Mouse (Mus musculus) liver, adult 2 months (tissue): ENCODE results near the gene Nqo1. TPM values are rescaled to one million over a fixed set of nuclear protein-coding genes. Genes with fewer than 3 reads are reported as not detected.
A peak's percentile ranks its signal among the peaks of the same experiment; 100 is the strongest.

Experiments used
- DNase-seq: peaks from one replicate; pipeline ENCODE4 v3.0.0-alpha.2; 2011; ENCODE audit warnings: low read depth, low spot score; ENCODE audit errors: extremely low read depth
- H3K27ac ChIP-seq: fragments of 200-500 bp; replicated peaks from 2 replicates; pipeline ENCODE4 v1.5.1; 2012; ENCODE audit warnings: low read depth, mild to moderate bottlenecking, control low read depth, inconsistent platforms, low read length; ENCODE audit not compliant: insufficient read depth
- H3K27me3 ChIP-seq: fragments of 200-500 bp; 2 replicates; pipeline ENCODE4 v1.6.1; 2012; ENCODE audit warnings: mild to moderate bottlenecking, moderate library complexity, low read length, inconsistent platforms; ENCODE audit not compliant: control insufficient read depth, insufficient read depth
- H3K36me3 ChIP-seq: fragments of 200-500 bp; 2 replicates; pipeline ENCODE4 v1.6.1; 2012; ENCODE audit warnings: low read length, inconsistent platforms; ENCODE audit not compliant: control insufficient read depth, insufficient read depth
- H3K4me1 ChIP-seq: fragments of 200-500 bp; 2 replicates; pipeline ENCODE4 v1.6.1; 2011; ENCODE audit warnings: low read length; ENCODE audit not compliant: control insufficient read depth, insufficient read depth
- H3K4me3 ChIP-seq: fragments of 200-500 bp; 2 replicates; pipeline ENCODE4 v1.5.1; 2011; ENCODE audit warnings: low read depth, mild to moderate bottlenecking, control low read depth, low read length, moderate library complexity; ENCODE audit not compliant: insufficient read depth
- H3K79me2 ChIP-seq: fragments of 200-500 bp; 2 replicates; pipeline ENCODE4 v1.6.1; 2012; ENCODE audit warnings: inconsistent platforms, mild to moderate bottlenecking, low read length, moderate library complexity; ENCODE audit not compliant: control insufficient read depth, insufficient read depth
- H3K9ac ChIP-seq: fragments of 200-500 bp; 2 replicates; pipeline ENCODE4 v1.6.1; 2012; ENCODE audit warnings: low read depth, mild to moderate bottlenecking, control low read depth, inconsistent platforms, low read length
- CTCF ChIP-seq: fragments of 200-500 bp; IDR thresholded peaks from 2 replicates; pipeline ENCODE4 v1.5.1; 2011; ENCODE audit warnings: low read depth, low read length, control low read depth
- POLR2A ChIP-seq: fragments of 200-500 bp; IDR thresholded peaks from 2 replicates; pipeline ENCODE4 v1.6.1; 2011; ENCODE audit warnings: low read length, control low read depth; ENCODE audit not compliant: insufficient read depth; ENCODE audit errors: extremely low read depth
- WGBS: fragments of 180-500 bp; shearing (Covaris S2); methylation state at CpG from one replicate; pipeline ENCODE4 v1.1.7; 2018; 5-methylcytosine and 5-hydroxymethylcytosine counted together
- polyA plus RNA-seq: library from polyadenylated mRNA; depleted of rRNA; stranded (reverse); fragments of >200 nt; gene quantifications from 2 replicates; pipeline ENCODE4 v1.2.3, GENCODE M21; 2012
- total RNA-seq: library from RNA; depleted of rRNA; stranded (reverse); fragments of >200 nt; gene quantifications from 2 replicates; pipeline ENCODE4 v1.2.3, GENCODE M21; 2014

Nqo1 gene
- total and polyA plus RNA-seq, 2 experiments: 13.8 to 20.0 TPM

DNA sequence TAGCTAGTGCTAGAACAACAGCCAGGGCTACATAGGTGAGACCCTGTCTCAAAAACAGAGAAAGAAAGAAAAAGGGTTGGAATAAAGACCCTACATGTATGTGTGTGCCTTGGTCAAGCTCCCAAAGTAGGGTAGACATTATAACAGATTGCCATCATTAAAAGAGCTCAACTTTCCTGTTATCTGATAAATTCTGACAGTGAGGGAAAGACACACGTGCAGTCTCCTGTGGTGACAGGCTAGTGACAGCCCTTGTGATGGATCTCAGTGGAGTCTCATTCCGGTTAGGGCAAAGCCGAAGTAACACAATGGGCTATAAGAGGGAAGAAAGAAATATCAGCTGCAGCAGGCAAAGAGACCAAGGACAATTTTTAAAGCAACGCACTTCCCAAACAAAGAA lies 1.1 kb upstream of the Nqo1 start:
- no peaks in the 10 kb centered on the region for H3K27me3 ChIP-seq
- no peaks in the 10 kb centered on the region for H3K36me3 ChIP-seq
- 93% methylated on average over 4 of the region's 4 CpGs for WGBS
- no peak for TF ChIP-seq POLR2A
- TF ChIP-seq CTCF: no peak
- H3K27ac ChIP-seq: no peak overlapping the region
- peaks cover 3% of the 10 kb centered on the region; the same call in 1 of the 2 replicates for H3K4me1 ChIP-seq
- H3K79me2 ChIP-seq: no peaks in the 10 kb centered on the region
- H3K4me3 ChIP-seq: no peak overlapping the region
- DNase-seq: no peak
- no peak overlapping the region for H3K9ac ChIP-seq

DNA sequence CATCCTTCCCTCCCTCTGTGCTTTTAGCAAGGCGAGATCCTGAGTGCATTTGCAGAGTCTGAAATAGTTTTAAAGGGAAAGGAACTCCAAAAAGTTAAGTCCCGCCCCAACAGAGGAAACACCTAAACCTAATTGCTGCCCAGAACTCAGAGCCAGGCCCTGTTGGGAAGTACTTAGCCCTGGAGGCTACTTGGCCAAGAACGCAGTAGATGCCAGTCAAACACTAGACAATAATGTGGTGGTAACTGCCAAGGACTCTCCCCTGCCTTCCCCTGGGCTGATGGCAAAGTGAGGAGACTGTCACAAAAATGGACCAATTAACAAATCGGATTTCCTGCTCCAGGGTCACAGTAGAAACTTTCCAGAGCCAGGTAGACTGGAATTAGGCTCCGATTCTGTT lies 1.1 kb downstream of the Nqo1 start:
- Histone ChIP-seq H3K27ac (no peak overlapping the region), H3K4me3 (no peak overlapping the region), H3K9ac (no peak overlapping the region)

DNA sequence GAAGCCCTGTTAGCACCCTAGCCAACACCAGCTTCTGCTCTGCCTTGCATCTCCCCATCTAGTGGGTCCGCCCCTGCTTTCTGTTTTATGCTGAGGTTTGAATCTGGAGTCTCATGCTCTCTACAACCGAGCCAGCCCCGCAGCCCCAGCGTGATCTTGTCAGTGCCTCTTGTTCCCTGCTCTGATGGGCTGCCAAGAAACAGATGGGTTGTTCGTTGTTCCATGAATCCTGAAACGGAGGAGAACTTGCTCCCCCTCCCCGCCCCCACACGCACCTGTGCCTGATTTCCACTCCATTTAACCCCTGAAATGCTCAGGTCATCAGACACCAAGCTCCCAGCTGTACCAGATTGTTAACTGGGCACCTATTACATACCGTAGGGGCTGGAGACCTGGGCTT lies 3.5 kb downstream of the Nqo1 start:
- no peak for DNase-seq
- no peaks in the 10 kb centered on the region for H3K27me3 ChIP-seq
- no peak overlapping the region for H3K4me3 ChIP-seq
- H3K79me2 ChIP-seq: no peaks in the 10 kb centered on the region
- TF ChIP-seq CTCF (no peak), POLR2A (no peak)
- no peak overlapping the region for H3K27ac ChIP-seq
- WGBS: 55% methylated on average over 9 of the region's 9 CpGs
- no peaks in the 10 kb centered on the region for H3K4me1 ChIP-seq
- H3K9ac ChIP-seq: no peak overlapping the region
- H3K36me3 ChIP-seq: no peaks in the 10 kb centered on the region

More for the DNA sequence above, 1.1 kb downstream of the Nqo1 start:
- DNase-seq: no peak
- no peak for TF ChIP-seq CTCF
- no peak for TF ChIP-seq POLR2A
- H3K4me1 ChIP-seq: peaks cover 3% of the 10 kb centered on the region; the same call in 1 of the 2 replicates
- WGBS: 89% methylated on average over 5 of the region's 5 CpGs
- H3K36me3 ChIP-seq: no peaks in the 10 kb centered on the region
- no peaks in the 10 kb centered on the region for H3K27me3 ChIP-seq
- H3K79me2 ChIP-seq: no peaks in the 10 kb centered on the region

DNA sequence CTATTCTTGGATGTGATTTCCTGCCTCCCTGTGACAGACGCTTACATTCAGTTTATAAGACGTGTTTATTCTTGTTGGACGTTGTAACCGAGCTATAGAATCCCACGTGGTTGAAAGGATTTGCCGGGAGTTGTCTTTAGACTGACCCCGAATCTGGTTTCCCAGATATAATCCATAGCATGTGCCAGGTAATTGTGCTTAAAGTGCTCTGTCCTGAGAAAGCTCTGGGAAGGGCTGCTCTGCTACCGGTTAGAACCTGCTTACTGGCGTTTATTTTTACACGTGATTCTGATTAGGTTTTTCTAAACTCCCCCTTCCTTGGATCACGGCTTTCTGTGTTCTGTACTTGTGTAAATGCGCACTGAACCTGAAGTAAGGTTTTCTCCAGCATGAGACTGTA lies 5.3 kb downstream of the Nqo1 start:
- Histone ChIP-seq H3K79me2 (no peaks in the 10 kb centered on the region), H3K27me3 (no peaks in the 10 kb centered on the region), H3K27ac (no peak overlapping the region), H3K4me3 (no peak overlapping the region), H3K4me1 (no peaks in the 10 kb centered on the region), H3K36me3 (no peaks in the 10 kb centered on the region), H3K9ac (no peak overlapping the region)
- DNase-seq: no peak
- no peak for TF ChIP-seq POLR2A
- TF ChIP-seq CTCF: no peak
- 80% methylated on average over 12 of the region's 12 CpGs for WGBS

- Histone ChIP-seq H3K36me3 (no peaks in the 10 kb centered on the region), H3K79me2 (no peaks in the 10 kb centered on the region), H3K4me3 (no peak overlapping the region), H3K27me3 (no peaks in the 10 kb centered on the region), H3K4me1 (no peaks in the 10 kb centered on the region), H3K27ac (no peak overlapping the region), H3K9ac (no peak overlapping the region)
- WGBS: 77% methylated on average over 10 of the region's 10 CpGs
- TF ChIP-seq CTCF: no peak
- TF ChIP-seq POLR2A: no peak
- DNase-seq: peak; percentile 42
Observed at GRCm38 (mm10) chr8:107396106-107396670, 6.8 kb downstream of the Nqo1 start.

- no peaks in the 10 kb centered on the region for H3K4me1 ChIP-seq
- H3K36me3 ChIP-seq: no peaks in the 10 kb centered on the region
- no peak overlapping the region for H3K27ac ChIP-seq
- H3K27me3 ChIP-seq: no peaks in the 10 kb centered on the region
- H3K9ac ChIP-seq: no peak overlapping the region
- DNase-seq: no peak
- no peak overlapping the region for H3K4me3 ChIP-seq
- no peak for TF ChIP-seq POLR2A
- TF ChIP-seq CTCF: no peak
- no peaks in the 10 kb centered on the region for H3K79me2 ChIP-seq
Observed at GRCm38 (mm10) chr8:107395397-107395796, 7.6 kb downstream of the Nqo1 start.
